ENCODE assay signal across 14 mouse cellular contexts in the genomic region with DNA sequence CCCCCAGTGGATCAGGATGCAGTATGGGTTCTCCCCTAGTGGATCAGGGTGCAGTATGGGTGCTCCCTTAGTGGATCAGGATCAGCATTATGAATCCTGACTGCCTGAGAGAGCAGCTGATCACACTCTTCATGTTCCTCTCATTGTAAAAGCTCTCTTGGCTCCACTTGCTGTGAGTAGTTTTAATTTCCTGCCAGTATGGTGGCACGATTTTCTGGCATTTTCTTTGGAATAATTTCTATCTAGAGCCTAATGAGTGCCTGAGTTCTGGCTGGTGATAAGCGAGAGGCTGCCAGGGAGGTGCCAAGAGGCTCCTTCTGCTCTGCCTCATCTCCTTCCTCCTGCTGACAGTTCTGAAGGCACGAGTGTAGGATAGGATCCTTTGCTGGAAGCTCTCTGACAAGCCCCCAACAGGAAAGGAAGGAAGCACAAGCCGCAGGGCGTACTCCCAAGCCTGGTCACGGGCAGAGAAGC.
DNase-seq lines count a peak whose midpoint lies in the region; ATAC-seq and TF ChIP-seq lines count a peak whose summit lies in the region.
"Had no signal": no experiment of that assay in that cellular context is flagged by ENCODE, and none has a peak within 500 bp of the region (broad histone marks: within the 10 kb centered on the region; RNA-seq: fewer than 3 reads in every experiment).

No protein-coding gene starts in this region.

- H3K27me3 ChIP-seq in hindbrain, postnatal 0 days (ENCODE audit: insufficient read depth, low read length): no peaks in the 10 kb centered on the region
- no peaks in the 10 kb centered on the region for H3K27me3 ChIP-seq in hindbrain, embryonic 10.5 days (ENCODE audit: insufficient read depth, poor library complexity, severe bottlenecking)
- H3K27me3 ChIP-seq in cerebellum, adult 2 months (ENCODE audit: control insufficient read depth, insufficient read depth, low read length): no peaks in the 10 kb centered on the region; the same call in 1 of the 2 replicates
- H3K27me3 ChIP-seq in kidney, embryonic 16.5 days (ENCODE audit: insufficient read depth, low read length): no peaks in the 10 kb centered on the region
- H3K27me3 ChIP-seq in embryonic facial prominence, embryonic 10.5 days (replicated peaks; ENCODE audit: low read depth, poor library complexity, severe bottlenecking): no peaks in the 10 kb centered on the region
- H3K27me3 ChIP-seq: embryonic facial prominence, embryonic 12.5 days had no signal

- no peaks in the 10 kb centered on the region for H3K9me3 ChIP-seq in hindbrain, postnatal 0 days (ENCODE audit: low read length)
- H3K9me3 ChIP-seq in hindbrain, embryonic 10.5 days: no peaks in the 10 kb centered on the region
- no peaks in the 10 kb centered on the region for H3K9me3 ChIP-seq in kidney, embryonic 16.5 days (ENCODE audit: low read length)
- no peaks in the 10 kb centered on the region for H3K9me3 ChIP-seq in embryonic facial prominence, embryonic 10.5 days
- H3K9me3 ChIP-seq: embryonic facial prominence, embryonic 12.5 days had no signal

- no peaks in the 10 kb centered on the region for H3K4me1 ChIP-seq in hindbrain, postnatal 0 days (ENCODE audit: insufficient read depth, low read length)
- H3K4me1 ChIP-seq in hindbrain, embryonic 10.5 days (replicated peaks): no peaks in the 10 kb centered on the region
- H3K4me1 ChIP-seq in cerebellum, adult 2 months (ENCODE audit: control insufficient read depth, insufficient read depth, low read length): no peaks in the 10 kb centered on the region; the same call in 1 of the 2 replicates
- no peaks in the 10 kb centered on the region for H3K4me1 ChIP-seq in kidney, embryonic 16.5 days (ENCODE audit: insufficient read depth, low read length)
- no peaks in the 10 kb centered on the region for H3K4me1 ChIP-seq in embryonic facial prominence, embryonic 10.5 days
- H3K4me1 ChIP-seq: embryonic facial prominence, embryonic 12.5 days had no signal

- TF ChIP-seq CTCF in hindbrain, postnatal 0 days (IDR thresholded peaks at IDR 0.05; ENCODE audit: low read depth): no peak
- no peak for TF ChIP-seq CTCF in cerebellum, adult 2 months (IDR thresholded peaks at IDR 0.05; ENCODE audit: borderline replicate concordance, insufficient read depth, low read depth, low read length)

- 53% methylated on average over 6 of the region's 6 CpGs for WGBS in hindbrain, postnatal 0 days
- 80% methylated on average over 6 of the region's 6 CpGs for WGBS in hindbrain, embryonic 10.5 days
- 13% methylated on average over 6 of the region's 6 CpGs for WGBS in cerebellum, adult 2 months
- 71% methylated on average over 6 of the region's 6 CpGs for WGBS in kidney, embryonic 16.5 days
- 79% methylated on average over 6 of the region's 6 CpGs for WGBS in embryonic facial prominence, embryonic 10.5 days

- 0 out of 2 replicates have a peak, but pooled peaks have one; percentile 40 for ATAC-seq in hindbrain, postnatal 0 days
- no peak for ATAC-seq in kidney, embryonic 16.5 days (ENCODE audit: low FRiP score, low TSS enrichment)

- no peak overlapping the region for H3K4me2 ChIP-seq in hindbrain, postnatal 0 days (ENCODE audit: low read depth, low read length)
- H3K4me2 ChIP-seq in kidney, embryonic 16.5 days (replicated peaks; ENCODE audit: low read depth, low read length): no peak overlapping the region
- H3K4me2 ChIP-seq: embryonic facial prominence, embryonic 12.5 days; lung, embryonic 14.5 days had no signal

- H3K4me3 ChIP-seq in hindbrain, postnatal 0 days (ENCODE audit: low read length): no peak overlapping the region
- H3K4me3 ChIP-seq in hindbrain, embryonic 10.5 days: no peak overlapping the region
- H3K4me3 ChIP-seq in cerebellum, adult 2 months (replicated peaks; ENCODE audit: insufficient read depth, low read depth, low read length): no peak overlapping the region
- H3K4me3 ChIP-seq in kidney, embryonic 16.5 days (ENCODE audit: low read length): no peak overlapping the region
- no peak overlapping the region for H3K4me3 ChIP-seq in embryonic facial prominence, embryonic 10.5 days
- H3K4me3 ChIP-seq: embryonic facial prominence, embryonic 12.5 days; myocyte had no signal

- no peak for TF ChIP-seq POLR2A in cerebellum, adult 2 months (IDR thresholded peaks at IDR 0.05; ENCODE audit: borderline replicate concordance, insufficient read depth, low read length)

- H3K9ac ChIP-seq in hindbrain, postnatal 0 days (replicated peaks; ENCODE audit: low read length): no peak overlapping the region
- H3K9ac ChIP-seq in kidney, embryonic 16.5 days (replicated peaks; ENCODE audit: low read length): no peak overlapping the region
- H3K9ac ChIP-seq: embryonic facial prominence, embryonic 12.5 days; lung, embryonic 14.5 days had no signal

- H3K36me3 ChIP-seq in hindbrain, postnatal 0 days (ENCODE audit: insufficient read depth, low read length): no peaks in the 10 kb centered on the region
- no peaks in the 10 kb centered on the region for H3K36me3 ChIP-seq in hindbrain, embryonic 10.5 days
- no peaks in the 10 kb centered on the region for H3K36me3 ChIP-seq in kidney, embryonic 16.5 days (ENCODE audit: insufficient read depth, low read length)
- H3K36me3 ChIP-seq in embryonic facial prominence, embryonic 10.5 days (replicated peaks): no peaks in the 10 kb centered on the region
- H3K36me3 ChIP-seq: embryonic facial prominence, embryonic 12.5 days had no signal

- no peak overlapping the region for H3K27ac ChIP-seq in hindbrain, postnatal 0 days
- H3K27ac ChIP-seq in hindbrain, embryonic 10.5 days: no peak overlapping the region
- H3K27ac ChIP-seq in cerebellum, adult 2 months (ENCODE audit: insufficient read depth, low read length): no peak overlapping the region
- H3K27ac ChIP-seq in kidney, embryonic 16.5 days (ENCODE audit: low read length): no peak overlapping the region
- no peak overlapping the region for H3K27ac ChIP-seq in embryonic facial prominence, embryonic 10.5 days (replicated peaks)
- H3K27ac ChIP-seq: embryonic facial prominence, embryonic 12.5 days had no signal

- peak; percentile 39 for DNase-seq in cerebellum, adult 11-12 months
- DNase-seq in cerebellum, postnatal 4 days (ENCODE audit: low spot score in 2 of 2): no peak
- no peak for DNase-seq in hindbrain, postnatal 0 days (ENCODE audit: low spot score)
- DNase-seq in hindbrain, embryonic 10.5 days (ENCODE audit: low spot score): no peak
- peak; percentile 22 to 61 for DNase-seq in cerebellum, adult 2 months
- DNase-seq in layer of hippocampus, adult 8-10 months (ENCODE audit: low spot score in 2 of 2): peak; percentile 34 to 40
- DNase-seq in embryonic facial prominence, embryonic 10.5 days (ENCODE audit: low spot score): no peak
- DNase-seq: adrenal gland, adult 2 months; heart, postnatal 36 days; kidney, adult 8-10 months; lung, embryonic 14.5 days had no signal

Comparison
In these comparisons a context has a peak if more than half of its experiments do, and no peak if none do; other contexts are left out.
1. DNase-seq: peak in cerebellum, adult 11-12 months (single experiment), cerebellum, adult 2 months (2 of 2) and layer of hippocampus, adult 8-10 months (2 of 2); none in cerebellum, postnatal 4 days (0 of 2), hindbrain, postnatal 0 days (single experiment), hindbrain, embryonic 10.5 days (single experiment) and embryonic facial prominence, embryonic 10.5 days (single experiment).